Mouse (Mus musculus): Measurements from ENCODE around the gene Gm21936.
"Not testable (repeated sequence)": the region's sequence is repeated elsewhere in the genome, so short reads cannot be mapped to it uniquely, and the experiment has no call there.

The Gm21936 gene

DNA sequence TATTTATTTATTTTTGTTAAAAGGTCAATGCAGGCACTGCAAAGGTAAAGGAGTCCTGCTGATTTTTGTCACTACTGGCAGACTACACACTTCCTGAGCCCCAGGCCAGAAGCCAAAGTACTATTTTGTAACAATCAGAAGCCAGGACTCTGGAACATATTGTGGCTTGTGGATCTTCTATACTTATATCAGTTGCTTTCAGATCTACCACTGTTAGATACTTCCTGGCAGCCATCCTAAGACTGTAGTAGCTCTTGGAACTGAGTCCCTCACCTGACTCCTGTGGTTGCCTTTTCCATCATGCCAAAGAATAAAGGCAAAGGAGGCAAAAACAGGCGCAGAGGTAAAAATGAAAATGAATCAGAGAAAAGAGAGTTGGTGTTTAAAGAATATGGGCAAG is at the start of gene Gm21936:
Gm21936 (plus strand) TSS at position 301 of the 400 bp plus-strand sequence.
- not testable (repeated sequence) for DNase-seq (ENCODE audit: low read depth)

DNA sequence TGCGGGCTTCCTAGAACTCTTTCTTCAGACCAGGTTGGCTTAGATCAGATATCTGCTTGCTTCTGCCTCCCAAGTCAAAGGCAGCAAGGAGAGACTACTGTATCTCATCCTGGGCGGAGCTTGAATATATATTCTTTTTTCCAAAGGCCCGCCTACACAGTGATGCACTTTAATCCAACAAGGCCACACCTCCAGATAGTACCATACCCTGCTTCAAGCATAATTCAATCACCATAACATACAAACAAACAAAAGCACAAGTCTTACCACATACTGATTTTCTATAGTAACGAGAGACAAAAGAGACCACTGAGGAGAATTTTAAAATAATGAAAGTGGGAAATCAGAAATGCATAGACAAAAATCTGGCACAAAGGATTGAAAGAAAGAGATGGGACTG is 19.7 kb upstream of the Gm21936 start, which contains the start of gene Gm21319:
Gm21319 (minus strand) TSS at position 101 of the 400 bp plus-strand sequence.
- DNase-seq (ENCODE audit: low read depth): not testable (repeated sequence)

DNA sequence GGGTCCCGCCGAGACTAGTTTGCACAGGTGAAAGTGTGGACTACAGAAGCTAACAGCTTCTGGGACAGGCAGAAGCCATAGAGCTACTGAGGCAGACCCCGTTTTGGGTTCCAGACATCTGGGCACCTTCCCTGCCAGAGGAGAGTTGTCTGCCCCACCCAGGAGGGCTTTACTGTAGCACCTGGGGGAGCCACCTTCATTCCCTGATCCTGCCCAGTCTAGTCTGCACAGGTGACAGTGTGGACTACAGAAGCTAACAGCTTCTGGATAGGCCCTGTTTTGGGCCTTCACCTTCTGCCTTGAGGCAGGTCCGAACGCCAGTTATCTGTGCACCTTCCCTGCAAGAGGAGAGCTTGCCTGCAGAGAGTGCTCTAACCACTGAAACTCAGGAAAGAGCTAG is 2.7 kb downstream of the Gm21936 start:
- DNase-seq (ENCODE audit: low read depth): not testable (repeated sequence)

DNA sequence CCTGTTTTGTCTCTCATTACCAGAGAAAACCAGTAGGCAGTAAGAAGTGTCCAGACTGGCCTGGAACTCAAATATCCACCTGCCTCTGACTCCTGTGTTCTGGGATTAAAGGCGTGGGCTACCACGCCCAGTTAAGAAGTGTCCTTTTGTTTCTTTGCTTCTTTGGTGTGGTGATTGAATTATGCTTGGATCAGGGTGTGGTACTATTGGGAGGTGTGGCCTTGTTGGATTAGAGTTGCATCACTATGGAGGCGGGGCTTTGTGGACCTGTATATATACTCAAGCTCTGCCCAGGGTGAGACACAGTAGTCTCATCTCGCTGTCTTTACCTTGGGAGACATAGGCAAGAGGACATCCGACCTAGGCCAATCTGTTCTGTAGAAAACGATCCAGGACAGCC is 21.0 kb downstream of the Gm21936 start, which contains the start of gene BB287469:
BB287469 (plus strand) TSS at position 301 of the 400 bp plus-strand sequence.
- DNase-seq (ENCODE audit: low read depth): not testable (repeated sequence)

DNA sequence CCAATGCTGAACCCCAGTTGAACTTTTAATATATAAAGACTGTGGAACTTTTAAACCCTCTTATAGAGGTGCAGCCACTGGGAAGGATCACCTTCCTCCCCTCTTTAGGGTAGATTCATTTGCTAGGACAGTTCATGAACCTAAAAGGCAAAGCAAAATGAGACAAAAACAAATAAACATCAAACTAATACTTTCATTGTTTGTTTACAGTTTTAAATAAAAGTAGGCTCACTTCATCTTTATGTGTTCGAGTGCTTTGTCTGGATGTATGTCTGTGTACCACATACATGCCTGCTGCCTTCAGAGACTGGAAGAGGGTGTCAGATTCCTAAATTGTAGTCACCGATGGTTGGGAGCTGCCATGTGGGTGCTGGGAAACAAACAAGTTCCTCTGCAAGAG is 46.9 kb downstream of the Gm21936 start, which contains the start of gene Gm2001:
Gm2001 (minus strand) TSS at position 101 of the 400 bp plus-strand sequence.
- DNase-seq (ENCODE audit: low read depth): not testable (repeated sequence)
